Mouse (Mus musculus): ENCODE data around the gene Slc24a5.

- TF ChIP-seq CTCF (IDR thresholded peaks at IDR 0.05; ENCODE audit: low read depth) (peak; percentile 36), EP300 (IDR thresholded peaks at IDR 0.05; ENCODE audit: low read depth) (no peak)
These were observed 12.5 kb upstream of the Slc24a5 start for GRCm38 (mm10) chr2:125055316-125055903.
